Mouse (Mus musculus): ENCODE measurements around the gene Borcs5. TPM values are rescaled to one million over a fixed set of nuclear protein-coding genes. Genes with fewer than 3 reads are reported as not detected.

Borcs5 gene
- polyA plus RNA-seq, 1 experiment from 2014 or later: 15.1 TPM

DNA sequence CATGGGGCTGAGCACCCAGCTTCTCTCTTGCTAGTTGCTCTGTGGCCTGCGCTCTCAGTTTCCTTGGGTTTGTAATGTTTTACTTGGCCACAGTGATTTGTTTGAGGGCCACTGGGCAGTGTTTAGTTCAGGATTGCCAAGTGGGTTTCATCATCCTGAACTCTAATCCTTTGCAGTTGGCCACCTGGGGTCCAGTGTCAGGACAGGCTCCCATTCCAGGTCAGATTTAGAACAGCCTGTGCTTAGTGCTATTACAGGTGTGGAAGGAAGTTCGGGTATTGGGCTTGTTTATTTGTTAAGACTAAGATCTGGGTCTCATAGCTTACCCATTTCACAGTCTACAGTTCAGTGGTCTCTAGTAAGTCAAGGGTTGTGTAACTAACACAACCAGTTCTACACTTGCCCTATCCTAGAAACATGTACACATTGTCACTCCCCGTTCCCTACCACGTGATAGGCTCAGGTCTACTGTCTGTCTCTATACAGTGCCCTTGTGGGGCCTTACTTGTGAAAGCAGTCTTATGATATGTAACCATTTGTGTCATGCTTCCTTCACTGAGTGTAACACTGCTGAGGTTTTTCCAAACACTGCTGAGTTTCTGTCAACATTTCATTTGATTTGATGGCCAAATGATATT, 63.9 kb downstream of the Borcs5 start:
- Histone ChIP-seq H3K27me3 (replicated peaks; ENCODE audit: control insufficient read depth, insufficient read depth, low read length) (no peaks in the 10 kb centered on the region), H3K27ac (ENCODE audit: low read depth) (no peak overlapping the region), H3K36me3 (ENCODE audit: control insufficient read depth, insufficient read depth, low read length) (no peaks in the 10 kb centered on the region), H3K9ac (ENCODE audit: low read length) (no peak overlapping the region), H3K4me1 (replicated peaks; ENCODE audit: control insufficient read depth, insufficient read depth, low read length) (0 out of 2 replicates have a peak, but pooled peaks cover 7% of the 10 kb centered on the region), H3K4me3 (ENCODE audit: low read depth, low read length) (no peak overlapping the region), H3K9me3 (ENCODE audit: control insufficient read depth, low read length) (no peaks in the 10 kb centered on the region), H3K4me2 (ENCODE audit: low read length) (no peak overlapping the region)
- WGBS: 92% methylated on average over 4 of the region's 4 CpGs
- ATAC-seq (replicated peaks; ENCODE audit: low FRiP score, low TSS enrichment, low read depth): no peak
- DNase-seq (ENCODE audit: low spot score): no peak

DNA sequence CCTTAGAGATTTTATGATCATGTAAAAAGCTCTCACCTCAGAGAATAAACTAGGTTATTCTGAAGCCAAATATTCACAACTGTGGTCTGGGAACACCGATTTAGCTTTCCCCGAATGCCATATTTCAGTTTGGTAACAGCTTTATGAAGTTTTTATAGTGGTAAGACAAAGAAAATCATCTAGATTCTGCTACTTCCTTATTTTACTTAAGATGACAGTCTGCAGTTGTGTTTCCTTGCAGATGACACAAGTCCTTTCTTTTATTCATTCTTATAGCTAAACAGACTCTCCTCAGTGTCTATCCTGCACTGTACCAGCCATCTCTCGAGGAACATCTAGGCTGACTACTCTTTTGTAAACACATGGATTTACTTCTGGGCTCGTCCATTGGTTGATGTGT, 67.2 kb downstream of the Borcs5 start:
- Histone ChIP-seq H3K27me3 (replicated peaks; ENCODE audit: control insufficient read depth, insufficient read depth, low read length) (no peaks in the 10 kb centered on the region), H3K4me1 (replicated peaks; ENCODE audit: control insufficient read depth, insufficient read depth, low read length) (no peaks in the 10 kb centered on the region), H3K9me3 (ENCODE audit: control insufficient read depth, low read length) (no peaks in the 10 kb centered on the region), H3K4me2 (ENCODE audit: low read length) (no peak overlapping the region), H3K4me3 (ENCODE audit: low read depth, low read length) (no peak overlapping the region), H3K36me3 (ENCODE audit: control insufficient read depth, insufficient read depth, low read length) (no peaks in the 10 kb centered on the region), H3K27ac (ENCODE audit: low read depth) (no peak overlapping the region), H3K9ac (ENCODE audit: low read length) (no peak overlapping the region)
- no peak for DNase-seq (ENCODE audit: low spot score)
- ATAC-seq (replicated peaks; ENCODE audit: low FRiP score, low TSS enrichment, low read depth): no peak
- 58% methylated on average over 4 of the region's 4 CpGs for WGBS

DNA sequence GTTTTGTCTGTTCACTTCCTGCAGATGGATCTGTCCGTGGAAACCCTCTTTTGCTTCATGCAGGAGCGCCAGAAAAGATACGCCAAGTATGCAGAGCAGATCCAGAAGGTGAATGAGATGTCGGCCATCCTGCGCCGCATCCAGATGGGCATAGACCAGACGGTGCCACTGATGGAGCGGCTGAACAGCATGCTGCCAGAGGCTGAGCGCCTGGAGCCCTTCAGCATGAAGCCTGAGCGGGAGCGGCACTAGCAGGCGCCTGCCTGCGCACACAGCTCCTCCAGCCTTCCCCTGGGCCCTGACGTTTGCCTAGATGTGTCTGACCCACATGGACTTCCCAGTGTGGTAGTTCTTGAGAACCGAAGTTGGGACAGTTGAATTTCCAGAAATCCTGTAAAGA, 70.7 kb downstream of the Borcs5 start:
- peaks cover 4% of the 10 kb centered on the region for H3K36me3 ChIP-seq (ENCODE audit: control insufficient read depth, insufficient read depth, low read length)
- WGBS: 80% methylated on average over 15 of the region's 15 CpGs
- H3K4me1 ChIP-seq (replicated peaks; ENCODE audit: control insufficient read depth, insufficient read depth, low read length): no peaks in the 10 kb centered on the region
- ATAC-seq (replicated peaks; ENCODE audit: low FRiP score, low TSS enrichment, low read depth) (no peak), DNase-seq (ENCODE audit: low spot score) (no peak)
- no peak overlapping the region for H3K4me3 ChIP-seq (ENCODE audit: low read depth, low read length)
- H3K27ac ChIP-seq (ENCODE audit: low read depth): no peak overlapping the region
- no peak overlapping the region for H3K4me2 ChIP-seq (ENCODE audit: low read length)
- H3K27me3 ChIP-seq (replicated peaks; ENCODE audit: control insufficient read depth, insufficient read depth, low read length): no peaks in the 10 kb centered on the region
- no peak overlapping the region for H3K9ac ChIP-seq (ENCODE audit: low read length)
- no peaks in the 10 kb centered on the region for H3K9me3 ChIP-seq (ENCODE audit: control insufficient read depth, low read length)

DNA sequence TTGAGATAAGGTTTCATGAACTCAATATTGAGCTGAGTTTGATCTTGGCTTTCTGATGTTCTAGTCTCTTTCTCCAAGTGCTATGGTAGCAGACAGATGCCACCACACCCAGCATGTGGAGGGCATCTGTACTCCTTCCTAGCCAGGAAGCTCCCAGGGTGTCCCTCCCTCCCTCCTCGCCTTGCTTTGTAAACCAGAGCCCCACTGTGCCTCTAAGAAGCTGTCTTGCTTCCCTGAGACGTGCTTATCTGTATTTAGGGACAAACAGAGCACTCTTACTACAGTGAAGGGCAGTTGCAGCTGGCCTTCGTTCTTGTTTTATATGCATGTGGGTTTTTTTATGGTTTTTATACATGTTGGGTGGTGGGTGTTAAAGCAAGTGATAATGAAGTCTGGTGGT, 74.0 kb downstream of the Borcs5 start:
- no peak for DNase-seq (ENCODE audit: low spot score)
- Histone ChIP-seq H3K27me3 (replicated peaks; ENCODE audit: control insufficient read depth, insufficient read depth, low read length) (no peaks in the 10 kb centered on the region), H3K27ac (ENCODE audit: low read depth) (no peak overlapping the region), H3K4me1 (replicated peaks; ENCODE audit: control insufficient read depth, insufficient read depth, low read length) (no peaks in the 10 kb centered on the region), H3K4me3 (ENCODE audit: low read depth, low read length) (no peak overlapping the region), H3K4me2 (ENCODE audit: low read length) (no peak overlapping the region), H3K36me3 (ENCODE audit: control insufficient read depth, insufficient read depth, low read length) (peaks cover 27% of the 10 kb centered on the region), H3K9ac (ENCODE audit: low read length) (no peak overlapping the region), H3K9me3 (ENCODE audit: control insufficient read depth, low read length) (no peaks in the 10 kb centered on the region)
- no peak for ATAC-seq (replicated peaks; ENCODE audit: low FRiP score, low TSS enrichment, low read depth)
- WGBS: 42% methylated on average over 3 of the region's 3 CpGs

DNA sequence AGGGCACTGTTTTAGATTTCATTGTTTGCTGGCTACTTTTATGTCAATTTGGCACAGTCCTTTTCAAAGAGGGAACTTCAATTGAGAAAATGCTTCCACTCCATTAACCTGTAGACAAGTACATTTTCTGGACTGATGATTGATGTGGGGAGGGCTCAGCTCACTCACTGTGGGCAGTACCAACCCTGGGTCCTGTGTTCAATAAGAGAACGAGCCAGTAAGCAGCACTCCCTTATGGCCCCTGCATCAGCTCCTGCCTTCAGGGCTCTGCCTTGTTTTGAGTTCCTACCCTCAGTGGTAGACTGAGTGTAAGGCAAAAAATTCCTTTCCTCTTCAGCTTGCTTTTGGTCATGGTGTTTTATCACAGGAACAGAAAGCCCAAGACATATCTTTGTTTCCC, 74.6 kb downstream of the Borcs5 start:
- Histone ChIP-seq H3K27me3 (replicated peaks; ENCODE audit: control insufficient read depth, insufficient read depth, low read length) (no peaks in the 10 kb centered on the region), H3K9me3 (ENCODE audit: control insufficient read depth, low read length) (no peaks in the 10 kb centered on the region), H3K4me2 (ENCODE audit: low read length) (no peak overlapping the region), H3K27ac (ENCODE audit: low read depth) (no peak overlapping the region), H3K9ac (ENCODE audit: low read length) (no peak overlapping the region), H3K4me3 (ENCODE audit: low read depth, low read length) (no peak overlapping the region), H3K4me1 (replicated peaks; ENCODE audit: control insufficient read depth, insufficient read depth, low read length) (no peaks in the 10 kb centered on the region), H3K36me3 (ENCODE audit: control insufficient read depth, insufficient read depth, low read length) (peaks cover 33% of the 10 kb centered on the region)
- ATAC-seq (replicated peaks; ENCODE audit: low FRiP score, low TSS enrichment, low read depth) (no peak), DNase-seq (ENCODE audit: low spot score) (no peak)
- 75% methylated on average over 1 of the region's 1 CpGs for WGBS

DNA sequence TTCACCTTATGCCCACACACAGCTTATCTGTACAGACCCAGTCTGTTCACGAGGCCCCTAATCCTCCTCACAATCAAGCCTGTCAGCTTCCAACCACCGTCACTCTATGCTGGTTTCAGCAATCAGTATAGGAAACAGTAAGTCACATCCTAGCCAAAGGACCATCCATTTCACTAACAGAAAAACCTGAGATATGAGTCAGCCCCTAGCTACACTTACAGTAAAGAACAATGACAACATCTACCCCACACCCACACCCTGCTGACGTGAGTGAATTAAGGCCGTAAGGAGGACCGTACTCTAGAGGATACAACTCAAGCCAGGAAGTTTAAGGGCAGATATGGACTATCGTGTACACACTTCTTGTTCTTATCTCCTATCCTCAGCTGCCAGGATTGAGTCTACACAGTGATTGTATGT, 76.9 kb downstream of the Borcs5 start:
- Histone ChIP-seq H3K36me3 (ENCODE audit: control insufficient read depth, insufficient read depth, low read length) (peaks cover 55% of the 10 kb centered on the region), H3K27me3 (replicated peaks; ENCODE audit: control insufficient read depth, insufficient read depth, low read length) (no peaks in the 10 kb centered on the region), H3K9ac (ENCODE audit: low read length) (no peak overlapping the region), H3K4me3 (ENCODE audit: low read depth, low read length) (no peak overlapping the region), H3K9me3 (ENCODE audit: control insufficient read depth, low read length) (no peaks in the 10 kb centered on the region), H3K4me2 (ENCODE audit: low read length) (no peak overlapping the region), H3K4me1 (replicated peaks; ENCODE audit: control insufficient read depth, insufficient read depth, low read length) (no peaks in the 10 kb centered on the region), H3K27ac (ENCODE audit: low read depth) (no peak overlapping the region)
- ATAC-seq (replicated peaks; ENCODE audit: low FRiP score, low TSS enrichment, low read depth): no peak
- DNase-seq (ENCODE audit: low spot score): no peak
- 65% methylated on average over 6 of the region's 6 CpGs for WGBS

DNA sequence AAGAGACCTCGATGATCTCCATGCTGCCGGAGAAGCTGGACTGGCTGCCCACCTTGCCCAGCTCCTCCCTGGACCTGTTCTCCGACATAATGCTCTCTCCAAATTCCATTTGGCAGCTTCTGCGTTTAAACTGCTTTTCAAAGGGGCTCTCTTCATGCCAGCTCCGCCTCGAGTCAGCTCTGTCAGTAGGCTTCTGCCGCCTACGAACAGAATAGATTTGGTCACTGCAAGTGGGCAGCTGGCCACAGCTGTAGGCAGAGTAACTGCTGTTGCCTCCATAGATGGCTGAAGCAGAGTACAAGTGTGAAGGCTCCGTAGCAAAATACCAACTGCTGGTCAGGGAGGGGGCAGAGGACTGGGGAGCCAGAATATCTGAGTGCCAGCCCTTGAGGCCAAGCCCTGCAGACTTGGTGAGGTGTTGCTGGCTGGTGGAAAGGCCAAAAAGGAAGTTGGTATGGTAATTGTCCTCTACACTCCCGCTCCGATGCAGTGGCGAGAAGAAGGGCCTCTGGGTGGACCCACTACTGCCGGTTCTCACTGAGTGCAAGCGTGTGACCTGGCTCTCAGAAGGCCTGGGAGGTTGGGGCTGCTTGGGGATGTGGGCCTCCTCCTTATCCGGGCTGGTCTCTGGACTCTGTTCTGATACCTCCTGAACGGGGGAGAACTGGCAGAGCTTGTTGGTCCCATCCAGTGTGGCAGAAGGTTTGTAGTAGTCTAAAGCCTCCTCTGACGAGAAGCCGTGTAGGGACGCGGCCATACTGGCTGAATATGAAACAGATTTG, 78.8 kb downstream of the Borcs5 start:
- ATAC-seq (replicated peaks; ENCODE audit: low FRiP score, low TSS enrichment, low read depth): no peak
- Histone ChIP-seq H3K36me3 (ENCODE audit: control insufficient read depth, insufficient read depth, low read length) (peaks cover 62% of the 10 kb centered on the region), H3K9ac (ENCODE audit: low read length) (no peak overlapping the region)

DNA sequence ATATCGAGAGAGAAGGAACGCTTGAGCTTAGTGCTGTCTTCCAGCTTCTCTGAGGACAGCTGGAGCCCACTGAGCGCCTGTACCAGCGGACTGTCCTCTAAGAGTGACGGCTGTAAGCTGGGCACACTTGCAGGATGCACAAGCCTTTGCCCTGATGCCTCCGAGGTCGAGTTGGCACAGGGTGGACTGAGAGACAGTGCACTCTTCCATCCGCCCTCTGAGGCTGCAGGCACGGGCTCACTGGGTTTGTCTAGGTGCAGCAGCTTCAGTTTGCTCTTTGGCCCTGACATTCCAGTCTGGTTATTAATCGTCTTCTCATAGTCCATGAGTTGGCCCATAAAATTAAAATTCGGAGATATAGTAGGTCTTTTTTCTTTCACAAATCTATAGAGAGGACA, 79.4 kb downstream of the Borcs5 start:
- H3K4me3 ChIP-seq (ENCODE audit: low read depth, low read length): no peak overlapping the region
- H3K27me3 ChIP-seq (replicated peaks; ENCODE audit: control insufficient read depth, insufficient read depth, low read length): no peaks in the 10 kb centered on the region
- no peak overlapping the region for H3K27ac ChIP-seq (ENCODE audit: low read depth)
- no peak overlapping the region for H3K4me2 ChIP-seq (ENCODE audit: low read length)
- no peaks in the 10 kb centered on the region for H3K9me3 ChIP-seq (ENCODE audit: control insufficient read depth, low read length)
- no peaks in the 10 kb centered on the region for H3K4me1 ChIP-seq (replicated peaks; ENCODE audit: control insufficient read depth, insufficient read depth, low read length)
- DNase-seq (ENCODE audit: low spot score): no peak
- WGBS: 91% methylated on average over 11 of the region's 11 CpGs
- no peak; the same call in 1 of the 2 replicates for ATAC-seq (replicated peaks; ENCODE audit: low FRiP score, low TSS enrichment, low read depth)
- peaks cover 65% of the 10 kb centered on the region for H3K36me3 ChIP-seq (ENCODE audit: control insufficient read depth, insufficient read depth, low read length)
- no peak overlapping the region for H3K9ac ChIP-seq (ENCODE audit: low read length)

More for the DNA sequence above, 78.8 kb downstream of the Borcs5 start:
- DNase-seq (ENCODE audit: low spot score): no peak
- Histone ChIP-seq H3K9me3 (ENCODE audit: control insufficient read depth, low read length) (no peaks in the 10 kb centered on the region), H3K4me2 (ENCODE audit: low read length) (no peak overlapping the region), H3K4me1 (replicated peaks; ENCODE audit: control insufficient read depth, insufficient read depth, low read length) (no peaks in the 10 kb centered on the region), H3K27ac (ENCODE audit: low read depth) (no peak overlapping the region), H3K27me3 (replicated peaks; ENCODE audit: control insufficient read depth, insufficient read depth, low read length) (no peaks in the 10 kb centered on the region), H3K4me3 (ENCODE audit: low read depth, low read length) (no peak overlapping the region)
- 89% methylated on average over 20 of the region's 20 CpGs for WGBS

DNA sequence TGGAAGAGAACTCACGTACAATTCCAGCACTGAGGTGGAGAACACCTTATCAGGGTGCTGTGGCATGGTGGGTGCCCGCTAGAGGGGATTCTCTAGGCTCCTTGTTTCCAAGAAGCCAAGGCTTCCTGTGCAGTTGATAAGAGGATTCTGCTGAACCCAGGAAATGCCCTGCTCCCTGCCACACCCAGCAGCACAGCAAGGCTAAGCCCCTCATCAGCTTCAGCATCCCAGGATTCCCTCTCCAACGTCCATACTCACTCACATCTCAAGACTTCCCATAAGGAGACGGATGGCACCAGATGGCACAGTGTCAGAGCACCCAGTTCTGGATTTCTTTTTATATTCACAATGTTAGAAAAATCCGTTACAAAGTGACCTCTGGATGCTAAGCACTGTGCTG, 79.8 kb downstream of the Borcs5 start:
- no peak overlapping the region for H3K4me2 ChIP-seq (ENCODE audit: low read length)
- no peak overlapping the region for H3K4me3 ChIP-seq (ENCODE audit: low read depth, low read length)
- WGBS: 89% methylated on average over 5 of the region's 5 CpGs
- no peak overlapping the region for H3K27ac ChIP-seq (ENCODE audit: low read depth)
- ATAC-seq (replicated peaks; ENCODE audit: low FRiP score, low TSS enrichment, low read depth) (no peak), DNase-seq (ENCODE audit: low spot score) (no peak)
- H3K4me1 ChIP-seq (replicated peaks; ENCODE audit: control insufficient read depth, insufficient read depth, low read length): no peaks in the 10 kb centered on the region
- H3K9ac ChIP-seq (ENCODE audit: low read length): no peak overlapping the region
- no peaks in the 10 kb centered on the region for H3K27me3 ChIP-seq (replicated peaks; ENCODE audit: control insufficient read depth, insufficient read depth, low read length)
- no peaks in the 10 kb centered on the region for H3K9me3 ChIP-seq (ENCODE audit: control insufficient read depth, low read length)
- peaks cover 65% of the 10 kb centered on the region for H3K36me3 ChIP-seq (ENCODE audit: control insufficient read depth, insufficient read depth, low read length)
